Mouse (Mus musculus) layer of hippocampus, adult 8-10 months (tissue): Measurements from ENCODE around the gene Tbx3. TPM values are rescaled to one million over a fixed set of nuclear protein-coding genes. Genes with fewer than 3 reads are reported as not detected.

Experiments used
- DNase-seq, 2 experiments: peaks; one replicate each; pipeline ENCODE4 v3.0.0; 2022; ENCODE audit warnings: low spot score in 2 of 2
- total RNA-seq, 4 experiments: library from RNA; stranded (reverse); gene quantifications; 2 replicates each; pipeline ENCODE4 v1.2.4; 2022

Tbx3 gene
- total RNA-seq, 4 experiments from 2014 or later = 2.2 to 3.4 (median 2.6) TPM

GRCm38 (mm10) chr5:119679614-119680328 lies 9.3 kb downstream of the Tbx3 start:
- no peak for DNase-seq

GRCm38 (mm10) chr5:119680329-119681010 lies 10.0 kb downstream of the Tbx3 start:
- DNase-seq = no peak

- no peak for DNase-seq
Observed at GRCm38 (mm10) chr5:119681011-119681832, 10.8 kb downstream of the Tbx3 start.

- DNase-seq = no peak
Observed at GRCm38 (mm10) chr5:119681833-119682210, 11.4 kb downstream of the Tbx3 start.

- DNase-seq = no peak
Observed at GRCm38 (mm10) chr5:119682646-119683515, 12.4 kb downstream of the Tbx3 start.

- no peak for DNase-seq
Observed at GRCm38 (mm10) chr5:119683861-119684260, 13.4 kb downstream of the Tbx3 start.

GRCm38 (mm10) chr5:119684701-119685391 lies 14.4 kb downstream of the Tbx3 start:
- no peak for DNase-seq

GRCm38 (mm10) chr5:119685446-119686198 lies 15.2 kb downstream of the Tbx3 start:
- DNase-seq = no peak

- no peak for DNase-seq
Observed at GRCm38 (mm10) chr5:119686199-119686964, 15.9 kb downstream of the Tbx3 start.

- no peak for DNase-seq
Observed at GRCm38 (mm10) chr5:119687005-119687855, 16.8 kb downstream of the Tbx3 start.

- DNase-seq = no peak
Observed at GRCm38 (mm10) chr5:119687856-119688206, 17.4 kb downstream of the Tbx3 start.

- no peak for DNase-seq
Observed at GRCm38 (mm10) chr5:119688306-119688705, 17.8 kb downstream of the Tbx3 start.

GRCm38 (mm10) chr5:119688914-119689420 lies 18.5 kb downstream of the Tbx3 start:
- no peak for DNase-seq

GRCm38 (mm10) chr5:119689501-119689900 lies 19.0 kb downstream of the Tbx3 start:
- DNase-seq = no peak

- peak; percentile 39 to 73 for DNase-seq
Observed at GRCm38 (mm10) chr5:119691075-119691474, 20.6 kb downstream of the Tbx3 start.

- DNase-seq = no peak
Observed at GRCm38 (mm10) chr5:119692425-119692824, 22.0 kb downstream of the Tbx3 start.

- no peak for DNase-seq
Observed at GRCm38 (mm10) chr5:119694914-119695313, 24.4 kb downstream of the Tbx3 start.

GRCm38 (mm10) chr5:119703031-119703430 lies 32.6 kb downstream of the Tbx3 start:
- DNase-seq = no peak
